Comparison of ENCODE assay signal across 7 mouse cellular contexts in genomic region chr5:73344310-73344709, GRCm38 (mm10). TPM values are rescaled to one million over a fixed set of nuclear protein-coding genes. Genes with fewer than 3 reads are reported as not detected.
DNase-seq lines count a peak whose midpoint lies in the region; ATAC-seq lines count a peak whose summit lies in the region.

No protein-coding gene starts in this region.

- H3K9me3 ChIP-seq in intestine, embryonic 14.5 days (ENCODE audit: control insufficient read depth, low read length): no peaks in the 10 kb centered on the region
- H3K9me3 ChIP-seq in midbrain, embryonic 12.5 days: no peaks in the 10 kb centered on the region

- H3K4me2 ChIP-seq in intestine, embryonic 14.5 days (ENCODE audit: low read length): no peak overlapping the region
- peak overlapping the region; percentile 18; the same call in 1 of the 2 replicates for H3K4me2 ChIP-seq in midbrain, embryonic 12.5 days (replicated peaks)

- no peaks in the 10 kb centered on the region for H3K27me3 ChIP-seq in intestine, embryonic 14.5 days (replicated peaks; ENCODE audit: control insufficient read depth, insufficient read depth, low read length)
- peaks cover 16% of the 10 kb centered on the region; the same call in 1 of the 2 replicates for H3K27me3 ChIP-seq in midbrain, embryonic 12.5 days

- 57% methylated on average over 10 of the region's 10 CpGs for WGBS in intestine, embryonic 14.5 days
- WGBS in midbrain, embryonic 12.5 days: 30% methylated on average over 10 of the region's 10 CpGs

- peak; percentile 65 for ATAC-seq in intestine, embryonic 14.5 days (replicated peaks; ENCODE audit: low FRiP score, low TSS enrichment, low read depth)
- peak; percentile 69 for ATAC-seq in midbrain, embryonic 12.5 days (ENCODE audit: low FRiP score, low read depth)

- no peaks in the 10 kb centered on the region for H3K4me1 ChIP-seq in intestine, embryonic 14.5 days (replicated peaks; ENCODE audit: control insufficient read depth, insufficient read depth, low read length)
- H3K4me1 ChIP-seq in midbrain, embryonic 12.5 days: peaks cover 18% of the 10 kb centered on the region; the same call in 1 of the 2 replicates

- DNase-seq in right cerebral cortex, adult 18-20 months: peak; percentile 92
- no peak for DNase-seq in right cerebral cortex, postnatal 4 days
- peak; percentile 95 for DNase-seq in brain, adult 2 months (ENCODE audit: low read depth, low spot score)
- no peak for DNase-seq in intestine, embryonic 14.5 days (ENCODE audit: low spot score)
- no peak for DNase-seq in lung, postnatal 4 days
- DNase-seq in thymus, adult 18-20 months: no peak

- H3K36me3 ChIP-seq in intestine, embryonic 14.5 days (ENCODE audit: control insufficient read depth, insufficient read depth, low read length): no peaks in the 10 kb centered on the region
- no peaks in the 10 kb centered on the region for H3K36me3 ChIP-seq in midbrain, embryonic 12.5 days

- H3K4me3 ChIP-seq in intestine, embryonic 14.5 days (ENCODE audit: low read depth, low read length): no peak overlapping the region
- H3K4me3 ChIP-seq in midbrain, embryonic 12.5 days: no peak overlapping the region

- H3K27ac ChIP-seq in intestine, embryonic 14.5 days (ENCODE audit: low read depth): peak overlapping the region; percentile 58; the same call in 1 of the 2 replicates
- 0 out of 2 replicates have a peak overlapping the region, but pooled peaks have one; percentile 17 for H3K27ac ChIP-seq in midbrain, embryonic 12.5 days (replicated peaks)

- H3K9ac ChIP-seq in intestine, embryonic 14.5 days (ENCODE audit: low read length): no peak overlapping the region
- no peak overlapping the region for H3K9ac ChIP-seq in midbrain, embryonic 12.5 days (replicated peaks)

RNA-seq across cellular contexts. Expression of gene Ociad2, which starts 3.5 kb away (rescaled TPM):
- polyA plus RNA-seq in intestine, embryonic 14.5 days (2014; fragmentation: Nextera tagmentation; extraction: Ambion mirVana): 117 and 131 TPM in 2 replicates
- 16.5 and 23.0 TPM in 2 replicates for polyA plus RNA-seq in midbrain, embryonic 12.5 days (2016; fragmentation: Nextera tagmentation; extraction: Ambion mirVana)

RNA-seq across cellular contexts. Expression of gene Ociad1, which starts 51.7 kb away (rescaled TPM):
- 148 and 164 TPM in 2 replicates for polyA plus RNA-seq in intestine, embryonic 14.5 days (2014; fragmentation: Nextera tagmentation; extraction: Ambion mirVana)
- 186 and 219 TPM in 2 replicates for polyA plus RNA-seq in midbrain, embryonic 12.5 days (2016; fragmentation: Nextera tagmentation; extraction: Ambion mirVana)

Comparison
In these comparisons a context has a peak if more than half of its experiments do, and no peak if none do; other contexts are left out.
1. DNase-seq: peak in right cerebral cortex, adult 18-20 months (single experiment) and brain, adult 2 months (single experiment); none in right cerebral cortex, postnatal 4 days (single experiment), intestine, embryonic 14.5 days (single experiment), lung, postnatal 4 days (0 of 2) and thymus, adult 18-20 months (0 of 2).